Mouse (Mus musculus): ENCODE data around the gene Bud13. TPM values are rescaled to one million over a fixed set of nuclear protein-coding genes. Genes with fewer than 3 reads are reported as not detected.
A peak's percentile ranks its signal among the peaks of the same experiment; 100 is the strongest.

The Bud13 gene
- 34.3 and 34.7 TPM in 2 replicates for polyA plus RNA-seq (2016; fragmentation: Nextera tagmentation; extraction: Ambion mirVana)

GRCm38 (mm10) chr9:46282631-46283436, at the start of gene Bud13:
Bud13 (plus strand) TSS chr9:46283008.
- Histone ChIP-seq H3K9me3 (no peaks in the 10 kb centered on the region), H3K4me3 (peak within 1 kb of the TSS; percentile 87), H3K4me1 (peaks cover 17% of the 10 kb centered on the region), H3K27ac (replicated peaks) (peak within 1 kb of the TSS; percentile 91), H3K27me3 (replicated peaks; ENCODE audit: low read depth, poor library complexity, severe bottlenecking) (no peaks in the 10 kb centered on the region), H3K36me3 (replicated peaks) (peaks cover 67% of the 10 kb centered on the region)
- under 1% methylated on average over 55 of the region's 55 CpGs for WGBS
- peak; percentile 92 for DNase-seq (ENCODE audit: low spot score)

- 82% methylated on average over 6 of the region's 6 CpGs for WGBS
- 0 out of 2 replicates have a peak overlapping the region, but pooled peaks have one; percentile 21 for H3K27ac ChIP-seq (replicated peaks)
Measured at GRCm38 (mm10) chr9:46235196-46235595, 47.6 kb upstream of the Bud13 start.

GRCm38 (mm10) chr9:46235596-46235648, 47.4 kb upstream of the Bud13 start, which contains the start of gene Apoc3:
Apoc3 (minus strand) TSS chr9:46235636.
- Histone ChIP-seq H3K4me1 (peaks cover 13% of the 10 kb centered on the region), H3K9me3 (no peaks in the 10 kb centered on the region), H3K27me3 (replicated peaks; ENCODE audit: low read depth, poor library complexity, severe bottlenecking) (peaks cover 36% of the 10 kb centered on the region), H3K36me3 (replicated peaks) (no peaks in the 10 kb centered on the region), H3K27ac (replicated peaks) (0 out of 2 replicates have a peak within 1 kb of the TSS, but pooled peaks have one; percentile 21), H3K4me3 (no peak within 1 kb of the TSS)
- no peak for DNase-seq (ENCODE audit: low spot score)

More at GRCm38 (mm10) chr9:46235196-46235595, 47.6 kb upstream of the Bud13 start:
- Histone ChIP-seq H3K4me1 (peaks cover 16% of the 10 kb centered on the region), H3K4me3 (no peak overlapping the region), H3K36me3 (replicated peaks) (no peaks in the 10 kb centered on the region), H3K27me3 (replicated peaks; ENCODE audit: low read depth, poor library complexity, severe bottlenecking) (peaks cover 38% of the 10 kb centered on the region), H3K9me3 (no peaks in the 10 kb centered on the region)
- DNase-seq (ENCODE audit: low spot score): no peak

DNA sequence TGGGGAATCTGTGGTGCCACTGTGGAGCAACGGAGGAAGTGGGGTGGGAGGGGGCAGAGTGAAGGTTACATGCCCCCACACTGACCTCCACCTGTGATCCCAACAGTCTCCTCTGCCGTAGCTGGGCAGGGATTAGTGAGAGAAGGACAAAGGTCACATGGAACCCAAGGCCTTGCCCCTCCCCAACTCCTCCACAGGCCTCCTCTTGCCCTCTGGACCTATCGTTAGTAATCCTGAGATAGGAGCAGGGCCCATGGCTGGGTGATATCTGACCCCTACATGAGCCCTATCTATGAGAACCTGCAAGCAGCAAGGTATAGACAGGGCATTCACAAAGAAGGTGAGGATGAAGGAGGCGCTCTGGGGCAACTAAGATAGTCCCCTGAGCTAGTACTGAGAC, 47.2 kb upstream of the Bud13 start:
- WGBS: 47% methylated on average over 4 of the region's 4 CpGs
- 0 out of 2 replicates have a peak overlapping the region, but pooled peaks have one; percentile 21 for H3K27ac ChIP-seq (replicated peaks)
- DNase-seq (ENCODE audit: low spot score): no peak
- no peaks in the 10 kb centered on the region for H3K9me3 ChIP-seq
- H3K27me3 ChIP-seq (replicated peaks; ENCODE audit: low read depth, poor library complexity, severe bottlenecking): peaks cover 34% of the 10 kb centered on the region
- H3K36me3 ChIP-seq (replicated peaks): no peaks in the 10 kb centered on the region
- no peak overlapping the region for H3K4me3 ChIP-seq
- H3K4me1 ChIP-seq: peaks cover 11% of the 10 kb centered on the region

DNA sequence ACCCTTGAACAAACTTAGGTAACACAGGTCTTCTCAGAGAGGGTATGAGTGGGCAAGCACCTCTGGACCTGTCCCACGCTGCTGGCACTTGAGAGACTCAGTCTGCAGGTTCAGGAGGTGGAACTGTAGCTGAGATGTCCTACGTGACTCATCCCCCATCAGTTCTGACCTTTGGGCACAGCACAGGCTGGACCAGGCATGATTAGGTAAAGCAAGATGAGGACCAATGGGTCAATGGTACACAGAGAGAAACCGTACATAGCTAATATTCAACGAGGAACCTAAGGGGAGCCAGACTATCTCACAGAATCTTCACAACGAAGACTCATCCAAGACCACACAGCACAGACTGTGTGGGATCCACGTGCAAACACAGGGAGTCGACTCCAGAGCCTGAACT, 44.0 kb upstream of the Bud13 start:
- 88% methylated on average over 7 of the region's 7 CpGs for WGBS
- Histone ChIP-seq H3K36me3 (replicated peaks) (no peaks in the 10 kb centered on the region), H3K27ac (replicated peaks) (no peak overlapping the region), H3K9me3 (no peaks in the 10 kb centered on the region), H3K4me1 (peaks cover 17% of the 10 kb centered on the region), H3K4me3 (no peak overlapping the region), H3K27me3 (replicated peaks; ENCODE audit: low read depth, poor library complexity, severe bottlenecking) (peaks cover 21% of the 10 kb centered on the region; the same call in 1 of the 2 replicates)
- no peak for DNase-seq (ENCODE audit: low spot score)

DNA sequence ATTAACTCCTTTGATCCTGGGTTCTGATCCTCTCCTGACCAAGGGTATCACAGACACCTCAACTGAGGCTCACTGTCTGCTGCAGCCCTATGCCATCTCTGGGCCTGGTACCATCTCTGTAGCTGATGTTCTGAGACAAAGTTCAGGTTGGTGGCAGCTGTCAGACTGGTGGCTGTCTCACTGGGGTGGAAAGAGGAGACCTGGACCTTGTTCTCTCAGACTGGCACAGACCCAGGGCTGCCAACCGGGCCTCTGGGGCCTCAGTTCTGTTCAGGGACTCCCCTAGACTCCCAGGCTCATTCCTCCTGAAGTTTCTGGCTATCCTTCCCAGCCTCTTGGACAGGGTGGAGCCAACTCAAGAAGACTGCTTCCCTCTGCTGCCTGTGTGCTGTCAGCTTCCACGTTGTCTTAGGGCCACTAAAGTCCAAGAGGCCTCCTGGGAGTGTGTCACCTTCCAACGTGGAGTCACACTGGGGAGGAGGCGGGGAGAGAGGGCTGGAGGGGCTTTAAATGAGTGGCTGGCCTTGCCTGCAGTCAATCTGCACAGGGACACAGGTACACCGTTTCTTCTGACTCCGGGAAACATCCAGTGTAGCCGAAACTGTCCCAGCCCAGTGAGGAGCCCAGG, 42.2 kb upstream of the Bud13 start, which contains the start of gene Apoa4:
Apoa4 (plus strand) TSS at position 171 of the 628 bp plus-strand sequence.
- WGBS: 67% methylated on average over 7 of the region's 7 CpGs

DNA sequence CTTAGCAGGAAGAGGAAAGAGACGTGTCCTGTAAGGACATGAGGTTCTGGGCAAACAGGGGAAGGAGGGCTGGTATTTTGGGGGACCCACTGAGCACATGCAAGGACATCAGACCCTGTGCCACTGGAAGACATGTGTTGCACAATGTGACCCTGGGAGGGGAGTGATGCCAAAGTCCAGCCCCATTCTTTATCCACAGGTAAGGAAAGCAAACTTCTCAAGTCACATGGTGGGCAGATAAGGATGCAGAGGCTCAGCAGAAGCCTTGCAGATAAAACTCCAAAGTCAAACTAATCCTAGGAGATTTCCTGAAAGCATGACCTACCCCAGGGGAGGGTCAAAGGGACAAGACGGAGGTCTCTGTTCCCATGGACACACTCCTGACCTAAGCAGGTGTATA, 41.0 kb upstream of the Bud13 start:
- no peak overlapping the region for H3K4me3 ChIP-seq
- 77% methylated on average over 2 of the region's 2 CpGs for WGBS
- H3K36me3 ChIP-seq (replicated peaks): no peaks in the 10 kb centered on the region
- H3K27me3 ChIP-seq (replicated peaks; ENCODE audit: low read depth, poor library complexity, severe bottlenecking): peaks cover 12% of the 10 kb centered on the region; the same call in 1 of the 2 replicates
- H3K9me3 ChIP-seq: no peaks in the 10 kb centered on the region
- H3K4me1 ChIP-seq: peaks cover 8% of the 10 kb centered on the region
- no peak for DNase-seq (ENCODE audit: low spot score)
- no peak overlapping the region for H3K27ac ChIP-seq (replicated peaks)

More for the DNA sequence above, 42.2 kb upstream of the Bud13 start, which contains the start of gene Apoa4:
- Histone ChIP-seq H3K9me3 (no peaks in the 10 kb centered on the region), H3K36me3 (replicated peaks) (no peaks in the 10 kb centered on the region), H3K27me3 (replicated peaks; ENCODE audit: low read depth, poor library complexity, severe bottlenecking) (peaks cover 12% of the 10 kb centered on the region; the same call in 1 of the 2 replicates), H3K4me3 (no peak within 1 kb of the TSS), H3K4me1 (peaks cover 10% of the 10 kb centered on the region), H3K27ac (replicated peaks) (no peak within 1 kb of the TSS)
- DNase-seq (ENCODE audit: low spot score): no peak

DNA sequence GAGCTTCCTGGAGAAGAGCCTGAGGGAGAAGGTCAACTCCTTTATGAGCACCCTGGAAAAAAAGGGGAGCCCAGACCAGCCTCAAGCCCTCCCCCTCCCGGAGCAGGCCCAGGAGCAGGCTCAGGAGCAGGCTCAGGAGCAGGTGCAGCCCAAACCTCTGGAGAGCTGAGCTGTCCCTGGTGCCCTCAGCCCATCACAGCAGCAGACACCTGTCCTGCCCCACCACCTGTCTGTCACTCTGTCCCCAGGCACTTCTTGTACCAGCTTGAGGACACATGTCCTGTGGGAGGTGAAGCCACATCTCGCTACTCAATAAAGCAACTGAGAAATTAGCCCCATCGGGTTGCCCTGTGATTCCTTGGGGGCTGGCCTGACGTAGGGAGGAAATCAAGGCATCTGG, 39.7 kb upstream of the Bud13 start:
- Histone ChIP-seq H3K27me3 (replicated peaks; ENCODE audit: low read depth, poor library complexity, severe bottlenecking) (peaks cover 12% of the 10 kb centered on the region), H3K27ac (replicated peaks) (no peak overlapping the region), H3K9me3 (no peaks in the 10 kb centered on the region), H3K4me3 (no peak overlapping the region), H3K4me1 (peaks cover 8% of the 10 kb centered on the region), H3K36me3 (replicated peaks) (no peaks in the 10 kb centered on the region)
- DNase-seq (ENCODE audit: low spot score): no peak
- WGBS: 68% methylated on average over 4 of the region's 4 CpGs

- H3K4me1 ChIP-seq: peaks cover 8% of the 10 kb centered on the region
- no peak for DNase-seq (ENCODE audit: low spot score)
- H3K4me3 ChIP-seq: no peak overlapping the region
- no peak overlapping the region for H3K27ac ChIP-seq (replicated peaks)
- no peaks in the 10 kb centered on the region for H3K9me3 ChIP-seq
- H3K27me3 ChIP-seq (replicated peaks; ENCODE audit: low read depth, poor library complexity, severe bottlenecking): peaks cover 12% of the 10 kb centered on the region
- no peaks in the 10 kb centered on the region for H3K36me3 ChIP-seq (replicated peaks)
- WGBS: 55% methylated on average over 8 of the region's 8 CpGs
Measured at GRCm38 (mm10) chr9:46243584-46243983, 39.2 kb upstream of the Bud13 start.

DNA sequence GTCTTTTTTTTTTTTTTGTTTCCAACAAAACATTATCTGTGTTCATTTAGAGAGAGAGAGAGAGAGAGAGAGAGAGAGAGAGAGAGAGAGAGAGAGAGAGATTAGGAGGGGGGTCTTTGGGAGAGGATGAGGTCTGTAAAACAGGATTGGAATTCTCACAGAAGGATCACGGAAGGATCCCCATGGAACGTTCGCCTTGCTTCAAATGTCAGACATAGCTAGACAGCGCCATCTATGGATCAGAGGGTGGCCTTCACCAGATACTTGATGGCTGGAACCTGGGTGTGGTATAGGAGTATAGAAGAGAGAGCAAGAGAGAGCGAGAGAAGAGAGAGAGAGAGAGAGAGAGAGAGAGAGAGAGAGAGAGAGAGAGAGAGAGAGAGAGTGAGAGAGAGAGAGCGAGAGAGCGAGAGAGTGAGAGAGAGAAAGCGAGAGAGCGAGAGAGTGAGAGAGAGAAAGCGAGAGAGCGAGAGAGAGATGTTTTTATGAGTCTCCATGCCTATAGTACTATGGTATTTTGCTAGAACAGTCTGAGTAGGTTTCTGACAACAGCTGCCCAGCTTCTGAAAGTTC, 36.0 kb upstream of the Bud13 start:
- H3K36me3 ChIP-seq (replicated peaks): no peaks in the 10 kb centered on the region
- peaks cover 8% of the 10 kb centered on the region for H3K4me1 ChIP-seq
- no peaks in the 10 kb centered on the region for H3K9me3 ChIP-seq
- H3K4me3 ChIP-seq: no peak overlapping the region
- 27% methylated on average over 11 of the region's 11 CpGs for WGBS
- DNase-seq (ENCODE audit: low spot score): peak; percentile 75
- H3K27ac ChIP-seq (replicated peaks): no peak overlapping the region
- H3K27me3 ChIP-seq (replicated peaks; ENCODE audit: low read depth, poor library complexity, severe bottlenecking): peaks cover 12% of the 10 kb centered on the region

- DNase-seq (ENCODE audit: low spot score): no peak
- Histone ChIP-seq H3K36me3 (replicated peaks) (no peaks in the 10 kb centered on the region), H3K27ac (replicated peaks) (no peak overlapping the region), H3K4me1 (peaks cover 5% of the 10 kb centered on the region; the same call in 1 of the 2 replicates), H3K9me3 (no peaks in the 10 kb centered on the region), H3K27me3 (replicated peaks; ENCODE audit: low read depth, poor library complexity, severe bottlenecking) (no peaks in the 10 kb centered on the region), H3K4me3 (no peak overlapping the region)
- 87% methylated on average over 7 of the region's 7 CpGs for WGBS
Measured at GRCm38 (mm10) chr9:46256177-46256576, 26.6 kb upstream of the Bud13 start.

- Histone ChIP-seq H3K36me3 (replicated peaks) (no peaks in the 10 kb centered on the region), H3K27me3 (replicated peaks; ENCODE audit: low read depth, poor library complexity, severe bottlenecking) (no peaks in the 10 kb centered on the region), H3K4me1 (peaks cover 5% of the 10 kb centered on the region; the same call in 1 of the 2 replicates), H3K27ac (replicated peaks) (no peak overlapping the region), H3K4me3 (no peak overlapping the region), H3K9me3 (no peaks in the 10 kb centered on the region)
- 89% methylated on average over 10 of the region's 10 CpGs for WGBS
- DNase-seq (ENCODE audit: low spot score): no peak
Measured at GRCm38 (mm10) chr9:46256658-46257385, 26.0 kb upstream of the Bud13 start.

Measured in embryonic facial prominence, embryonic 10.5 days (tissue).